Mouse (Mus musculus) embryonic fibroblast, embryonic 13.5 days (primary cell): ENCODE measurements around the gene Sucnr1. TPM values are rescaled to one million over a fixed set of nuclear protein-coding genes. Genes with fewer than 3 reads are reported as not detected.
"Not testable (repeated sequence)": the region's sequence is repeated elsewhere in the genome, so short reads cannot be mapped to it uniquely, and the experiment has no call there.

Experiments used
- H3K27ac ChIP-seq: 2 replicates; pipeline ENCODE4 v1.5.1; 2012; ENCODE audit warnings: low read length, control low read depth, inconsistent platforms; ENCODE audit not compliant: insufficient read depth
- H3K4me1 ChIP-seq: 2 replicates; pipeline ENCODE4 v1.6.1; 2011; ENCODE audit warnings: low read length; ENCODE audit not compliant: control insufficient read depth, insufficient read depth
- H3K4me3 ChIP-seq: 2 replicates; pipeline ENCODE4 v1.5.1; 2011; ENCODE audit warnings: mild to moderate bottlenecking, control low read depth, low read length; ENCODE audit not compliant: insufficient read depth
- CTCF ChIP-seq: IDR thresholded peaks from 2 replicates; pipeline ENCODE4 v1.5.1; 2011; ENCODE audit warnings: mild to moderate bottlenecking, control low read depth, low read length, moderate library complexity, borderline replicate concordance; ENCODE audit not compliant: insufficient read depth
- POLR2A ChIP-seq: IDR thresholded peaks from 2 replicates; pipeline ENCODE4 v1.6.1; 2011; ENCODE audit warnings: low read depth, mild to moderate bottlenecking, control low read depth, low read length, moderate library complexity
- polyA plus RNA-seq: library from polyadenylated mRNA; stranded (reverse); fragments of >200 nt; gene quantifications from 2 replicates; pipeline ENCODE4 v1.2.4, GENCODE M21; 2011; ENCODE audit warnings: low read depth; ENCODE audit not compliant: missing spikeins, insufficient read length

The Sucnr1 gene
- polyA plus RNA-seq, 1 experiment: not detected

GRCm38 (mm10) chr3:60085729-60086128 is 4.1 kb downstream of the Sucnr1 start:
- Histone ChIP-seq H3K4me3 (no peak overlapping the region), H3K27ac (no peak overlapping the region), H3K4me1 (no peaks in the 10 kb centered on the region)
- no peak for TF ChIP-seq CTCF
- TF ChIP-seq POLR2A: no peak

- Histone ChIP-seq H3K4me1 (no peaks in the 10 kb centered on the region), H3K27ac (no peak overlapping the region), H3K4me3 (no peak overlapping the region)
- TF ChIP-seq CTCF (no peak), POLR2A (no peak)
Measured at GRCm38 (mm10) chr3:60091321-60091720, 9.7 kb downstream of the Sucnr1 start.

GRCm38 (mm10) chr3:60094386-60095156 is 12.9 kb downstream of the Sucnr1 start:
- Histone ChIP-seq H3K4me1 (no peaks in the 10 kb centered on the region), H3K27ac (no peak overlapping the region), H3K4me3 (no peak overlapping the region)
- TF ChIP-seq CTCF: no peak
- no peak for TF ChIP-seq POLR2A

- H3K27ac ChIP-seq: no peak overlapping the region
- no peaks in the 10 kb centered on the region for H3K4me1 ChIP-seq
- H3K4me3 ChIP-seq: no peak overlapping the region
- TF ChIP-seq POLR2A: no peak
Measured at GRCm38 (mm10) chr3:60096941-60097340, 15.3 kb downstream of the Sucnr1 start.

- TF ChIP-seq CTCF (no peak), POLR2A (no peak)
- no peak overlapping the region for H3K4me3 ChIP-seq
- no peak overlapping the region for H3K27ac ChIP-seq
- H3K4me1 ChIP-seq: no peaks in the 10 kb centered on the region
Measured at GRCm38 (mm10) chr3:60097485-60097884, 15.8 kb downstream of the Sucnr1 start.

- no peak overlapping the region for H3K27ac ChIP-seq
- H3K4me1 ChIP-seq: no peaks in the 10 kb centered on the region
- TF ChIP-seq CTCF (no peak), POLR2A (no peak)
Measured at GRCm38 (mm10) chr3:60098521-60098920, 16.9 kb downstream of the Sucnr1 start.

GRCm38 (mm10) chr3:60104462-60105109 is 22.9 kb downstream of the Sucnr1 start:
- H3K4me1 ChIP-seq: no peaks in the 10 kb centered on the region
- TF ChIP-seq POLR2A (no peak), CTCF (no peak)
- no peak overlapping the region for H3K27ac ChIP-seq
- no peak overlapping the region for H3K4me3 ChIP-seq

More at GRCm38 (mm10) chr3:60098521-60098920, 16.9 kb downstream of the Sucnr1 start:
- H3K4me3 ChIP-seq: no peak overlapping the region

GRCm38 (mm10) chr3:60106446-60106845 is 24.8 kb downstream of the Sucnr1 start:
- not testable (repeated sequence) for H3K27ac ChIP-seq, H3K4me3 ChIP-seq, H3K4me1 ChIP-seq

- Histone ChIP-seq H3K4me3 (no peak overlapping the region), H3K4me1 (no peaks in the 10 kb centered on the region; the same call in 1 of the 2 replicates), H3K27ac (no peak overlapping the region)
- TF ChIP-seq POLR2A (no peak), CTCF (no peak)
Measured at GRCm38 (mm10) chr3:60107736-60108135, 26.1 kb downstream of the Sucnr1 start.

GRCm38 (mm10) chr3:60108815-60109214 is 27.1 kb downstream of the Sucnr1 start:
- no peak for TF ChIP-seq POLR2A
- TF ChIP-seq CTCF: no peak
- H3K4me3 ChIP-seq: no peak overlapping the region
- H3K4me1 ChIP-seq: no peaks in the 10 kb centered on the region; the same call in 1 of the 2 replicates

More at GRCm38 (mm10) chr3:60108815-60109214, 27.1 kb downstream of the Sucnr1 start:
- H3K27ac ChIP-seq: no peak overlapping the region
